8 mouse cellular contexts compared by ENCODE assay signal in genomic region chr15:81693366-81693966, GRCm38 (mm10). TPM values are rescaled to one million over a fixed set of nuclear protein-coding genes. Genes with fewer than 3 reads are reported as not detected.
DNase-seq lines count a peak whose midpoint lies in the region; ATAC-seq and TF ChIP-seq lines count a peak whose summit lies in the region.

No protein-coding gene starts in this region.

- H3K9me3 ChIP-seq in lung, postnatal 0 days (ENCODE audit: low read length) = no peaks in the 10 kb centered on the region
- no peaks in the 10 kb centered on the region for H3K9me3 ChIP-seq in limb, embryonic 10.5 days (replicated peaks)

- H3K27ac ChIP-seq in lung, postnatal 0 days (ENCODE audit: low read length) = no peak overlapping the region
- peak overlapping the region; percentile 86 for H3K27ac ChIP-seq in limb, embryonic 10.5 days

- 6% methylated on average over 40 of the region's 41 CpGs for WGBS in lung, postnatal 0 days
- WGBS in limb, embryonic 10.5 days = 6% methylated on average over 41 of the region's 41 CpGs

- H3K27me3 ChIP-seq in lung, postnatal 0 days (replicated peaks; ENCODE audit: insufficient read depth, low read length) = peaks cover 19% of the 10 kb centered on the region; the same call in 1 of the 2 replicates
- H3K27me3 ChIP-seq in limb, embryonic 10.5 days (ENCODE audit: low read depth, poor library complexity, severe bottlenecking) = peaks cover 63% of the 10 kb centered on the region

- no peaks in the 10 kb centered on the region for H3K36me3 ChIP-seq in lung, postnatal 0 days (ENCODE audit: insufficient read depth, low read length)
- peaks cover 6% of the 10 kb centered on the region for H3K36me3 ChIP-seq in limb, embryonic 10.5 days

- H3K4me1 ChIP-seq in lung, postnatal 0 days (ENCODE audit: insufficient read depth, low read depth, low read length) = no peaks in the 10 kb centered on the region; the same call in 1 of the 2 replicates
- H3K4me1 ChIP-seq in limb, embryonic 10.5 days = peaks cover 30% of the 10 kb centered on the region

- peak overlapping the region; percentile 98 for H3K4me2 ChIP-seq in lung, postnatal 0 days (replicated peaks; ENCODE audit: low read depth, low read length)

- H3K4me3 ChIP-seq in lung, postnatal 0 days (ENCODE audit: low read depth, low read length) = peak overlapping the region; percentile 47
- peak overlapping the region; percentile 68 for H3K4me3 ChIP-seq in limb, embryonic 10.5 days

- ATAC-seq in lung, postnatal 0 days = peak; percentile 15
- 0 out of 2 replicates have a peak, but pooled peaks have one; percentile 1 for ATAC-seq in neutrophil, adult 5-6 weeks (ENCODE audit: extremely low read depth, insufficient number of reproducible peaks, low FRiP score, poor library complexity, severe bottlenecking)

- peak; percentile 23 for DNase-seq in cerebellum, adult 11 months
- DNase-seq in cerebellum, adult 18-20 months = no peak
- DNase-seq in lung, postnatal 0 days (ENCODE audit: low spot score) = no peak
- DNase-seq in lung, postnatal 14 days = no peak
- DNase-seq in limb, embryonic 10.5 days (ENCODE audit: low spot score) = no peak
- DNase-seq in frontal cortex, postnatal 36 days (ENCODE audit: low spot score in 2 of 2) = no peak
- DNase-seq in gastrocnemius, postnatal 14 days = no peak

- no peak for TF ChIP-seq CTCF in lung, postnatal 0 days (IDR thresholded peaks at IDR 0.05)

- intact Hi-C loops in gastrocnemius, postnatal 14 days (cut with DNase I; ENCODE audit: low total_unique reads) = no loop called here

- TF ChIP-seq EP300 in lung, postnatal 0 days (IDR thresholded peaks at IDR 0.05) = no peak

- no peak overlapping the region; the same call in 1 of the 2 replicates for H3K9ac ChIP-seq in lung, postnatal 0 days (replicated peaks; ENCODE audit: low read depth)

RNA-seq across cellular contexts. Expression of gene Chadl, which starts 3.6 kb away (rescaled TPM):
- polyA plus RNA-seq in lung, postnatal 0 days (2015; fragmentation: Nextera tagmentation; extraction: Ambion mirVana) = 2.6 and 2.7 TPM in 2 replicates
- 1.3 and 2.4 TPM in 2 replicates for polyA plus RNA-seq in limb, embryonic 10.5 days (2016; fragmentation: Nextera tagmentation; extraction: Ambion mirVana)
- not detected in 2 replicates for total RNA-seq in neutrophil, adult 5-6 weeks (2017)
- 1 to 10 TPM in 1 of 2 experiments, under 1 TPM in 1; 0.91 to 1.8 TPM for total RNA-seq in gastrocnemius, postnatal 14 days (2021)

RNA-seq across cellular contexts. Expression of gene L3mbtl2, which starts 29.8 kb away (rescaled TPM):
- 9.4 and 9.6 TPM in 2 replicates for polyA plus RNA-seq in lung, postnatal 0 days (2015; fragmentation: Nextera tagmentation; extraction: Ambion mirVana)
- polyA plus RNA-seq in limb, embryonic 10.5 days (2016; fragmentation: Nextera tagmentation; extraction: Ambion mirVana) = 37.1 and 42.1 TPM in 2 replicates
- total RNA-seq in neutrophil, adult 5-6 weeks (2017) = 20.9 and 31.7 TPM in 2 replicates
- total RNA-seq in gastrocnemius, postnatal 14 days (2021) = 1 to 10 TPM; 5.3 to 7.2 TPM

RNA-seq across cellular contexts. Expression of gene Zc3h7b, which starts 51.4 kb away (rescaled TPM):
- polyA plus RNA-seq in lung, postnatal 0 days (2015; fragmentation: Nextera tagmentation; extraction: Ambion mirVana) = 13.8 and 13.9 TPM in 2 replicates
- polyA plus RNA-seq in limb, embryonic 10.5 days (2016; fragmentation: Nextera tagmentation; extraction: Ambion mirVana) = 51.7 and 57.5 TPM in 2 replicates
- 13.6 and 14.5 TPM in 2 replicates for total RNA-seq in neutrophil, adult 5-6 weeks (2017)
- 10 to 100 TPM; 30.8 to 37.9 TPM for total RNA-seq in gastrocnemius, postnatal 14 days (2021)

RNA-seq across cellular contexts. Expression of gene Rangap1, which starts 51.9 kb away (rescaled TPM):
- 17.9 and 24.6 TPM in 2 replicates for polyA plus RNA-seq in lung, postnatal 0 days (2015; fragmentation: Nextera tagmentation; extraction: Ambion mirVana)
- polyA plus RNA-seq in limb, embryonic 10.5 days (2016; fragmentation: Nextera tagmentation; extraction: Ambion mirVana) = 150 and 166 TPM in 2 replicates
- total RNA-seq in neutrophil, adult 5-6 weeks (2017) = 30.6 and 32.8 TPM in 2 replicates
- 10 to 100 TPM; 24.8 to 27.8 TPM for total RNA-seq in gastrocnemius, postnatal 14 days (2021)
